Mouse (Mus musculus): ENCODE measurements around the gene Stra6l. TPM values are rescaled to one million over a fixed set of nuclear protein-coding genes. Genes with fewer than 3 reads are reported as not detected.

The Stra6l gene
- total RNA-seq, 1 experiment from 2014 or later: 0.24 TPM

DNA sequence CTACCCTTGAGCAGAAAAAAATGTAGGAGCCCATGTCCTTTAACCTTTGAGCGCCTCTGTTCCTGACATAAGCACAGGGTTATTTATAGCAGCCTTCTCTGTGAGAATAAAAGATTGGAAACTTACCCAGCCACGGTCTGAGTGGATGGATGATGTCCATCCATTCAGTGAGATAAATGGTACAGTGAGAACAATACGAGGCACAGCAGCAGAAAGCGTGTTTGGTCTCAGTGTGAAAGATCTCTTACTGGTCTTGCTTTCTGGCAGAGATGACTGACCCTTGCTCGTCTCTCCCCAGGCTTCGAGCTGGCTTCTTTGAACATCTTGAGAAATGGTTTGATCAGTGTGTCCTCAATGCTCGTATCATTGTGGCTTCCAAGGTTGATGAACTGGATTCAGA, 68.6 kb downstream of the Stra6l start:
- no peak for DNase-seq

DNA sequence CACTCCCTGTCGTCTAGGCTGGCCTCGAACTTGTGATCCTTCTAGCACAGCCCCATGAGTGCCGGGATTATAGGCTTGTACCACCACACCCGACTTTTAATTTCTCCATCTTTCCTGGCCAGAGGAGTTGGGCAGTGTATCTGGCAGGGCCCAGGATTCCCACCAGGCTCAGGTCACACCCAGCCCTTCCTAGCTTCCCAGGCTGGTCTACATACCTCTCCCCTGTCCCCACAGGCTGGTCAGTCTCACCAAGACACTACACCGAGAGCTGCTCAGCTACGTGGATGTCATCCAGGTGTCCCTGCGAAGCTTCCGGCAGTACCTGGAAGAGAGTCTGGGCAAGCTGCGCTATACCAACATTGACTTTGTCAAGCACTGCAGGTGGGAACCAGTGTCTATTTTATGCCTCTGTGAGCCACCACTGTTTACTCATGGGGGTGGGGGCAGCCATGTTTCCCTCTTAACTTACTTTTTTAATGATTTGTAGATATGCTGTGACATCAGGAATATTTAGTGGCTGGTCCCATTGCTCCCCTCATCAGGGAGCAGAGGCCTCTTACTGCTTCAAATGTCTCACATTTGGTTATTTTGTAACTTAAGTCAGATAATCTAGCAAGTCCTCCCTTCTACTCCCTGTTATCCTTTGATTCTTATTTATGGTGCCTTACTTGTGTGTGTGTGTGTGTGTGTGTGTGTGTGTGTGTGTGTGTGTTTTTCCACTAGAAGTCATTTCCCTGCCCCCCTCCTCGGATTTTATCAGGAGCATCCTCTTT, 73.4 kb downstream of the Stra6l start:
- no peak for DNase-seq

DNA sequence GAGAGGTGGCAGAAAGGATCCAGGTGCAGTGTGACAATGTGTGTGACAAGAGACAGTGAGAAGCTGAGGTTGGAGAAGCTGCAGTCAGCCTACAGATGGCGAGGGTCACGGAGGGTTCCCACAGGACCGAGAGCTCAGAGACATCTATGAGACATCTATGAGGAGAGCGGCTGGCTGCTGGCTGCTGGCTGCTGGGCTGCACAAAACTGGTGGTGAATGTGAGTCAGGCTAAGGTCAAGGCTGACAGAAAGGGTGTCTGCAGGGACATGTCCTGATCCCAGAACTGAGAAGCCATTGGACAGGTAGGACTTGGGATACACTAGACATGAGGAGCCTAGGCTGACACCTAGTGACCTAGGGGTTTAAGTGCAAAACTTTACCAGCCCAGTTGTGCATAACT, 75.5 kb downstream of the Stra6l start:
- peak; percentile 33 for DNase-seq

DNA sequence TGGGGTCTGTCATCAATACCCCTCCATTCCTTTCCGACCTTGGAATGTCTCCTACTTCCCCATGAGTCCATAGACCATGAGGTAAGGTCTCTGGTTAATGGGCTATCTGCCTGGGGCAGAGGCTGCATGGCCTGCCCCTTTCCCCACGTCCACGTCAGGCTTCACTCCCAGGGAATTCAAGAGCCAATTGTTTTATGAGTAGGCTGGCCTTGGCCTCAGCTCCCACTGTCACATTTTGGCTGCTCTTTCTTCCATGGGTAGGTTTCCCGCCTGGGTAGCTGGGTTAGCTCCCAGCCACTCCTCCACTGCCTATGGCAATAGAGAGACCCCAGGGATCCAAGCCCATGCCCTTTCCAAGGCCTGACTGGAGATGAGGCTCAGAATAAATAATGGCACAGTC, 80.1 kb downstream of the Stra6l start:
- DNase-seq: peak; percentile 27

Other genes with a start within 250 kb of the Stra6l start
- gene Aldh1b1, start 49.6 kb upstream of the Stra6l start, total RNA-seq (2021): 32.9 and 42.0 TPM in 2 replicates
- gene Igfbpl1, start 21.7 kb upstream of the Stra6l start, total RNA-seq (2021): not detected in 2 replicates
- gene Ccdc180, start 41.6 kb downstream of the Stra6l start, total RNA-seq (2021): 0.18 and 0.38 TPM in 2 replicates
- 24.9 and 31.2 TPM in 2 replicates for gene Tdrd7, start 116.7 kb downstream of the Stra6l start, total RNA-seq (2021)
- gene Tmod1, start 190.3 kb downstream of the Stra6l start, total RNA-seq (2021): 2.1 and 5.2 TPM in 2 replicates